Mouse (Mus musculus): ENCODE measurements around the gene Calm4.

DNA sequence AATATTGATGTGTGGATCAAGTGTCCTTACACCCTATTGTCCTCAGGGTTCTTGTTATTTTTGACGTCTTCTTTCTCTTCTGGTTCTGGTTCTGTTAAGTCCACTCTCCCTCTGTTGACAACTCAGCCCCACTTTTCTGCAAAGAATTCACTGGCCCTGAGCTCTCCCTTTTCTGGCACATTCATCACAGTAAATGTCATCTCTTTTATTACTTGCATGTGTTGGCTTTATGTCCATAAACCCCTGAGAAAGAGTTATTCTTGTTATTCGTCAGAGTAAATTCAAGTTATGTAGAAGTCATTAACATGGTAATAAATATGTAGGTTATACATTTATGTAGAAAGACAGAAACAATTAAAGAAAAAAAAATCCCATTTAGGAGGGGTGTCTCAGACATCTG lies 48.0 kb upstream of the Calm4 start:
- TF ChIP-seq POLR2A (IDR thresholded peaks at IDR 0.05; ENCODE audit: borderline replicate concordance, extremely low read depth, insufficient read depth, insufficient read length, poor library complexity, severe bottlenecking) (no peak), CTCF (IDR thresholded peaks at IDR 0.05; ENCODE audit: borderline replicate concordance, extremely low read depth, insufficient read depth, insufficient read length) (no peak)

All from brain, embryonic 14.5 days (tissue).